Mouse (Mus musculus) adrenal gland, postnatal 14 days (tissue): ENCODE results near the gene Gm11937. TPM values are rescaled to one million over a fixed set of nuclear protein-coding genes. Genes with fewer than 3 reads are reported as not detected.
"Not testable (repeated sequence)": the region's sequence is repeated elsewhere in the genome, so short reads cannot be mapped to it uniquely, and the experiment has no call there.

Source experiments
- DNase-seq: peaks from one replicate; pipeline ENCODE4 v3.0.0; 2021; ENCODE audit warnings: mixed read lengths
- long read RNA-seq, 2 experiments: library from polyadenylated mRNA; stranded (forward); transcript quantifications; one replicate each; pipeline ENCODE4 v2.0.0; 2021
- total RNA-seq: library from RNA; stranded (reverse); gene quantifications from 2 replicates; pipeline ENCODE4 v1.2.3, GENCODE M21; 2021

Gm11937 gene
- not detected in 2 replicates for total RNA-seq
- long read RNA-seq, experiment 1: 0 reads
- long read RNA-seq, experiment 2: 0 reads

GRCm38 (mm10) chr11:99610089-99610488 lies at the start of gene Gm11937:
Gm11937 (minus strand) TSS chr11:99610189.
- DNase-seq: not testable (repeated sequence)

- no peak for DNase-seq
These were observed 49.3 kb upstream of the Gm11937 start for GRCm38 (mm10) chr11:99659256-99659655.

- DNase-seq: not testable (repeated sequence)
These were observed 48.5 kb upstream of the Gm11937 start, which contains the start of gene Gm11563 for GRCm38 (mm10) chr11:99658467-99659010. Gm11563 (minus strand) TSS chr11:99658960.

GRCm38 (mm10) chr11:99657051-99657450 lies 47.1 kb upstream of the Gm11937 start:
- no peak for DNase-seq

GRCm38 (mm10) chr11:99650136-99650535 lies 40.1 kb upstream of the Gm11937 start, which contains the start of gene Gm11555:
Gm11555 (minus strand) TSS chr11:99650236.
- no peak for DNase-seq

- no peak for DNase-seq
These were observed 36.5 kb upstream of the Gm11937 start for GRCm38 (mm10) chr11:99646444-99646843.

- DNase-seq: no peak
These were observed 34.4 kb upstream of the Gm11937 start for GRCm38 (mm10) chr11:99644351-99644750.

- DNase-seq: not testable (repeated sequence)
These were observed 33.7 kb upstream of the Gm11937 start, which contains the start of gene Krtap4-7 for GRCm38 (mm10) chr11:99643635-99644139. Krtap4-7 (minus strand) TSS chr11:99644089.

- no peak for DNase-seq
These were observed 30.9 kb upstream of the Gm11937 start for GRCm38 (mm10) chr11:99640926-99641325.

- no peak for DNase-seq
These were observed 27.1 kb upstream of the Gm11937 start for GRCm38 (mm10) chr11:99637086-99637485.

GRCm38 (mm10) chr11:99634653-99635134 lies 24.7 kb upstream of the Gm11937 start, which contains the start of gene Krtap4-2:
Krtap4-2 (minus strand) TSS chr11:99635084.
- no peak for DNase-seq

GRCm38 (mm10) chr11:99633293-99633692 lies 23.3 kb upstream of the Gm11937 start:
- DNase-seq: no peak

GRCm38 (mm10) chr11:99630890-99631289 lies 20.9 kb upstream of the Gm11937 start:
- DNase-seq: no peak

GRCm38 (mm10) chr11:99628138-99628537 lies 18.1 kb upstream of the Gm11937 start, which contains the start of gene Krtap4-1:
Krtap4-1 (minus strand) TSS chr11:99628238.
- no peak for DNase-seq

GRCm38 (mm10) chr11:99620335-99620734 lies 10.3 kb upstream of the Gm11937 start, which contains the start of gene Gm11562:
Gm11562 (minus strand) TSS chr11:99620435.
- DNase-seq: no peak

GRCm38 (mm10) chr11:99614796-99615363 lies 4.9 kb upstream of the Gm11937 start, which contains the start of gene Krtap2-4:
Krtap2-4 (minus strand) TSS chr11:99614846.
- DNase-seq: no peak

- DNase-seq: no peak
These were observed 863 bp downstream of the Gm11937 start for GRCm38 (mm10) chr11:99609126-99609525.

- not testable (repeated sequence) for DNase-seq
These were observed 6.8 kb downstream of the Gm11937 start, which contains the start of gene Gm11938 for GRCm38 (mm10) chr11:99603208-99603607. Gm11938 (minus strand) TSS chr11:99603308.

- DNase-seq: not testable (repeated sequence)
These were observed 12.2 kb downstream of the Gm11937 start, which contains the start of gene Krtap9-3 for GRCm38 (mm10) chr11:99597742-99598141. Krtap9-3 (minus strand) TSS chr11:99598105.

- DNase-seq: no peak
These were observed 19.0 kb downstream of the Gm11937 start, which contains the start of gene Krtap1-3 for GRCm38 (mm10) chr11:99590981-99591380. Krtap1-3 (minus strand) TSS chr11:99591339.

GRCm38 (mm10) chr11:99585096-99585495 lies 24.9 kb downstream of the Gm11937 start:
- no peak for DNase-seq

- no peak for DNase-seq
These were observed 26.7 kb downstream of the Gm11937 start, which contains the start of gene Krtap1-4 for GRCm38 (mm10) chr11:99583245-99583704. Krtap1-4 (minus strand) TSS chr11:99583654.

GRCm38 (mm10) chr11:99581564-99581963 lies 28.4 kb downstream of the Gm11937 start:
- no peak for DNase-seq
